Mouse (Mus musculus) testis, adult 2 months (tissue): ENCODE results near the gene Terf2.

Experiments used
- CTCF ChIP-seq: fragments of 200-500 bp; IDR thresholded peaks from 2 replicates; pipeline ENCODE4 v1.5.1; 2012; ENCODE audit warnings: low read depth, mild to moderate bottlenecking, inconsistent platforms, low read length, moderate library complexity; ENCODE audit not compliant: control insufficient read depth, insufficient read depth, insufficient replicate concordance
- POLR2A ChIP-seq: fragments of 200-500 bp; IDR thresholded peaks from 2 replicates; pipeline ENCODE4 v1.6.1; 2012; ENCODE audit warnings: low read depth, mild to moderate bottlenecking, inconsistent platforms, low read length, moderate library complexity; ENCODE audit not compliant: control insufficient read depth

GRCm38 (mm10) chr8:107129171-107130025 lies 33.1 kb upstream of the Terf2 start:
- TF ChIP-seq CTCF (no peak), POLR2A (no peak)
